Mouse (Mus musculus) thymus, adult 2 months (tissue): ENCODE results near the gene Teddm1b.

Experiments used
- CTCF ChIP-seq: fragments of 200-500 bp; IDR thresholded peaks from 2 replicates; pipeline ENCODE4 v1.5.1; 2012; ENCODE audit warnings: mild to moderate bottlenecking, control low read depth, low read length, moderate library complexity, borderline replicate concordance; ENCODE audit not compliant: control insufficient read depth, poor library complexity, insufficient read depth; ENCODE audit errors: extremely low read depth
- POLR2A ChIP-seq: fragments of 200-500 bp; IDR thresholded peaks from 2 replicates; pipeline ENCODE4 v1.6.1; 2012; ENCODE audit warnings: mild to moderate bottlenecking, low read length, control low read depth, moderate library complexity; ENCODE audit not compliant: control insufficient read depth, poor library complexity, insufficient read depth; ENCODE audit errors: extremely low read depth

DNA sequence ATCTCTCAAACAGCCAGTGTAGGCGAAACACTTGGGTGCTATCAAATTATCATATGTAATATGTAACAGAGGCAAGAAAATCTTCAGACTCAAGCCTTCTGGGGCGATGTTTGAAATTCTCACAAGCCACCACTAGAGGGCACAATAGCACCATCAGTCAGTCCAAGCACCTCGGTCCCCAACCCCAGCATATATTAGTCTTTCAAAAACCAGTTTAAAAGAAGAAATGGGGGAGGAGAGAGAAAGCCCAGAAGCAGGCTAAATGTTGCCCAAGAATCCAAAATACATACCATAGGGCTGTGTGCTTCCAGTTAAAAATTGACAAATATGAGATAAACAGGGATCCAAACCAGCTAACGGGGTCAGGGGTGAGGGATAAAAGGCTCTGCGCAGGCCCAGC lies 20.8 kb downstream of the Teddm1b start:
- no peak for TF ChIP-seq CTCF
- no peak for TF ChIP-seq POLR2A
